Mouse (Mus musculus): ENCODE results near the gene Ankrd23.
A peak's percentile ranks its signal among the peaks of the same experiment; 100 is the strongest.

The Ankrd23 gene

DNA sequence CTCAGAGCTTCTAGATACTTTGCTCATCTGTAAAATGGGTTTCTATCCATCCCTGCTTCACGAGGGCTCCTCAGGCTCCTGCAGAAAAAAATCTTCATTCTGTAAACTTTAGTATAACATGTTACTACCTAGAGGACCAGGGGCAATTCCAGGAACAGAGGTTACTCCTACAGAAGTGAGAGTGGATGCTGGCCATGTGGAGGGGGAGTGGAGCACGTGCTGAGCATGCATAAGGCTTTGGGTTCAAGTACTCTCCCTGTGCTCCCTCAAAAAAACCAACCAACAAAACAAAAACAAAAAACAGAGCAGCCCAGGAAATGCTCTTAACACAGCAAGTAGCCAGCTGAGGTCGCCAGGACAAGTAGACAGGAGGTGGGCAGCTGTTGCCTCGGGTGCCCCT lies 26.9 kb upstream of the Ankrd23 start:
- no peak for DNase-seq (ENCODE audit: low spot score in 2 of 2)

DNA sequence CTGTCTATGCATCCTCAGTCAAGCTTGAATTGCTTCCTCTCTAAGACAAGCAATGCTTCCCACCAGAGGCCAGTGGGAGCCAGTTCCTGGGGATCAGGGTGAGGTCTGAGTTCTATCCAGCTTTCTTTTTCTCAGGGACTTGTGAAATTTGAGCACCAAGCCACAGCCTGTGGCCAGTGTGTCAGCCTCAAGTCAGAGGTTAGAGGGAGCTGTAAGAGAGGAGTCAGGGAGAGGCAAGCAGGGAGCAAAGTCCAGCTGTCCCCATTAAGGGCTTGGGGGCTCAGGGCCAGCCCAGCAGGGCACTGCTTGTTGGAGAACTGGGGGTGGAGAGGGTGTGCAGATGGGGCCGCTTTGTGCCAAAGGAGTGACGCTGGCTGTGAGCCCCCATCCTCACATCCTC lies 26.5 kb upstream of the Ankrd23 start:
- DNase-seq (ENCODE audit: low spot score in 2 of 2) = no peak

DNA sequence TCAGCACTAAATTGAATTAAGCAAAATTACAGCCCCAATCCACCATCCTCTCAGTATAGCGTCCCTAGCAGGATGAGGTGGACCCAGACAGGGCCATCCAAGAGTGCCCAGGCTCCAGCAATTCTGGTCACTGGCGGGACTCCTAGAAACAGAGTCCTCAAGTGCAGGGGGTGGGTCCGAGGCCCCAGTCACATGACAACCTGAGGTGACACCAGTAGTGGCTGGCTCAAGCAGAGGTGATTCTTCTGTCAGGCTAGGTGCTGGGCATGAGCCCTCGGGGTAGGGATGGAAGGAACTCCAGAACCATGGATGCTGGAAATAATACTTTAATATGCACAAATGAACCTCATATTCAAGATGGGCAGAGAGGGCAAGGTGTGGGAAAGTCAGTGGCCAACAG lies 25.7 kb upstream of the Ankrd23 start:
- no peak for DNase-seq (ENCODE audit: low spot score in 2 of 2)

DNA sequence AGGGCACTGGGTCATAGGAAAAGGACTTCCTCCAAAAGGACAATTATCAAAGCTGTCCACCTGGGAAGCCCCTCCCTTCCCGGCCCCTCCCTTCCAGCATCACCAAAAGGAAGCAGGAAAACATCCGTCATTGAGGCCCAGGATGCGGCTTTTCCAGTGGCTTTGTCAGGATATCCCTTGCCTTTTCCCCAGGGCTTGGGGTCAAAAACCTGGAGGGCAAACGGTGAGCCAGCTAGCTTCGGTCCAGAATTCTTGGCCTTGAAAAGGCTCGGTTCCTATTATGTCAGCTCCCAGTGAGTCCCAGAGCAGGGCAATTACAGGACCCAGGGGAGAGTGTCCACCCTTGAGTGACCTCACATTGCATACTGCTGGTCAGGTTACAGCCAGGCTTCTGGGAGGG lies 24.2 kb upstream of the Ankrd23 start:
- DNase-seq (ENCODE audit: low spot score in 2 of 2) = no peak

DNA sequence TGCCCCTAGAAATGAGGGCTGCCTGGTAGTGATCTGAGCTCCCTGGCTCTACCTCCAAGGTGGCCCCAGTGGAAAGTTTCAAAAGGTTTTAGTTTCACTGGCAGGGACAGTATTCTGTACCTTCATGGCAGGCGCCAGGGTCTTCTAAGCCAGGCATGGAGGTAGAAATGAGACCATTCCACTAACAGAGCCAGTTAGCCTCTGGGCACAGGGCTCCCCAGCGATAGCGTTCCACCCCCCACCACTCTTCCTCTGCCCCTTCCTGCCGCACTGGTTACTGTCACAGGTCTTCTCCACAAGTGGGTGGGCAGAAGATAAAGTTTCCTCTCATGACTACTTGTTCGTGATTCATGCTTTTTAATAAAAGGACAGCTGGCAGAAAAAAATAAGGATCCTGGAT lies 23.2 kb upstream of the Ankrd23 start:
- no peak for DNase-seq (ENCODE audit: low spot score in 2 of 2)

DNA sequence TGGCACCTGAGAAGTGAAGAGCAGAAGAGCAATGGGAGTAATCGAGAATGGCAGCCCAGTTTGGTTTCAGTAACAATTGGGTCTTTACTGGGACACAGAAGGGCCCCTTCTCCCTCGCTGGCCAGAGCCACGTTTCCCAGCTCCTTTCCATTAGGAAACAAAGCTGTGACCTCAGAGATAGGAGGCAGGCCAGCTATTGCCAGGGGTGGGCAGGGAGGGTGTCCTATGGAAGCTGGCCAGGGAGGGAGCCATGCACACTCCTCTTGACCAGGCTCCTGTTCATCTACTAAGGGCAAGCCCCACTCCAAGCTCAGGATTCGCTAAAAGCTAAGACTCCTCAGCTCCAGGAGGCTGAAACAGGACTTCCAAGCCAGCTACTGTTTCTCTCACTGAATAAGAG lies 22.6 kb upstream of the Ankrd23 start:
- DNase-seq (ENCODE audit: low spot score in 2 of 2) = no peak

DNA sequence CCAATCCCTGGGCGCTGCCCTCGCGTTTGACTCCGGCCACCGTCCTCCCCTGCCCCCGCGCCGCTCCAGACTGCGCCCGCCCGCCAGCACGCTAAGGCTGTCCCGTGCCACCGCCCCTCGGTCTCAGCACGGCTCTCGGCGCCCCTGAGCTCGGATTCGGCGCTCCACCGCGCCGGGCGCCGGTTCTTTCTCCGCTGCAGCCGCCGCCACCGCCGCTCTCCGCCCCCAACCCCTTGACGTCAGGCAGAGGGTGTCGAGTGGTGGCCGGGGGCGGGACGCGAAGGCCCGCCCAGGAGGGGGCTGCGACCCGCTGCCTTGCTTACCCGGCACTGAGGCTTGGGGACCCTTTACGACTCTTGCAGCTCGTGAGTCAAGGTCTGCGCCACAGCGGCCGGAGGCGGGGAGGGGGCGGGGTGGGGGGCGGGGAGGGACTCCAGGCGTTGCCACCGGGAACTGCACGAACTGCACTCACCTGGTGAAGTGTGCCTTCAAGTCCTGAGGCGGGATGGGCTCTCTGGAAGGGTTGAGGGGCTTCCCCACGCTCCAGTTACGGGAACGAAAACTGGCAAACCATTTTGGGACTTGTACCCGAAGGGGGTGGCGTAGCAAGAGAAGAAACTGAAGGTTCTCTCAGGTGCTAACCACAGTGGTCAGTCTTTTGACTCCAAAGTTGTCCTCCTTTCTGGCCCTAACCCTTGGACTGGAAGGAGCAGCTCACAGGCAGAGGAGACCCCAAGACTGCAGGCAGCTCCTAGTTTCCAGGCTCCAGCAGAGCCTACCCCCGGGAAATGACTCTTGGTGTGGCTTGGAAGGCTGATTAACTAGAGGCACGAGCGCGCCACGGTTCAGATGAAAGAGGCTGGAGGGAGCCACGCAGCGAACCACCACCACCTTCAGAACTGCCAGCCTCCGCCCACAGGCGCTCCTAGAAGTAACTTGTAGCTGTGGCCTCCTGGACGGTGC lies 21.6 kb upstream of the Ankrd23 start, which contains the start of gene Sema4c:
Gene Sema4c (minus strand): TSS at position 319 of the 963 bp plus-strand sequence.
- peak; percentile 75 to 77 for DNase-seq (ENCODE audit: low spot score in 2 of 2)

DNA sequence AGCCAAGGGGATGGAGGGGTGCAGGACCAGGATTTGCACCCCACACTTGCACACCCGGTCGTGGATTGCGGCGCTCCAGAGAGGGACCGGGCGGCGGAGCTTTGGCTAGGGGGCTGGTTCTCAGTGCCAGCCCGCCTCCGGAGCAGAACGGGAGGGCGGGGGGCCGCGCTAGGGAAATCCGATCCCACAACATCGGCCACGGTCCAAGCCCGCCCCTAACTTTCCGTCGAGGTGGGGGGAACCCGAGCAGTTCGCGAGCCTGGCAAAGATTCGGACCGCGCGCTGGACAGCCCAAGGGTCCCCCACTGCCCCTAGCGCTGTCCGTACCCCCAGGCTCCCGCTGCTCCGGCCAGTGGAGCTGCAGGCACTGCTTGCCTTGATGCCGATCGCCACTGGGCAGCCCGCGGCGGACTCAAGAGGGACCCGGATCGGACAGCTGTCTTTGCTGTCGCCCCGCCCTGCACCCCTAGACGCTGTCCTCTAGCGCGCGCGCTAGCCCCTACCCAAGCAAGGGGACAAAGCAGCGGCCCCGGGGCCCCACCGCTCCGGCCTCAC lies 20.9 kb upstream of the Ankrd23 start:
- peak; percentile 91 for DNase-seq (ENCODE audit: low spot score in 2 of 2)

DNA sequence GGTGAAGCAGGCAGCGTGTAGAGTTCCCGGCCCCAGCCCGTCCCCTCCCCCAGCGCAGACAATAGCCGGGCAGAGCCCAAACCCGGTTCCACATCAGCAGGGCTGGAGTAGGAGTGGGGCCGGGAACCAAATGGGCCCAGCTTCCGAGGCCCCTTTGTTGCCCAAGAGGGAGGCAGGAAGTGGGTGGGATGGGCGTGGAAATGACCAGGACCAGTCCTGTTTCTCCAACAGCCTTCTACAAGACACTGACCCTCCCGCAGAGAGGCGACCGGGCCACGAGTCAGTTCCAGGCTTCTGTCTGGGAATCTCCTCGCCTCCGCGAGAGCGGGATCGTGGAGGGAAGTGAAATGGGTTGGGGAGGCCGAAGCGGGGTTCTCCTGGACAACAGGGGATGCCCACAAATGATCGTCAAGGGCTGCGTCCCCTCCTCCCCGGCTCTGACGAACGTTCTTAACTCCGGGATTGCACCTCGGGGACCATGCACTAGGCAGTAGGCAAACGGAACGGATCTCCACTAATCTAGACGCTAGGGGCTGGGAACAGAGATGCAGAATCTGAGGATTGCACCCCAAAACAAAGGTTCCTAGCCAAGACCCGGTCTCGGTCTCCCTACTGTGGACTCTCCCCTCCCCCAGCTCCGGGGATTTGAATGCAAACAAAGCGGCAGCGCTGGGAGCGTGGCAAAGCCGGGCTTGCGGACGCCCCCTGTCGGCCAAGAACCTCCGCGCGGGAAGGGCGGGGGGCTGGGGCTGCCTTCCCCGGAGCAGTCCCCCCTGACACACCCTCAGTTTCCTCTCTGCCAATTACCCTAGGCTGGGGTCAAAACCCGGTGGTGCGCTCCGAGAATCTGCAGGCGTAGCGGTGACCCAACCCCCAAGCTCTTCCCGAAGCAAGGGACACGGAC lies 20.1 kb upstream of the Ankrd23 start:
- peak; percentile 92 to 97 for DNase-seq (ENCODE audit: low spot score in 2 of 2)

DNA sequence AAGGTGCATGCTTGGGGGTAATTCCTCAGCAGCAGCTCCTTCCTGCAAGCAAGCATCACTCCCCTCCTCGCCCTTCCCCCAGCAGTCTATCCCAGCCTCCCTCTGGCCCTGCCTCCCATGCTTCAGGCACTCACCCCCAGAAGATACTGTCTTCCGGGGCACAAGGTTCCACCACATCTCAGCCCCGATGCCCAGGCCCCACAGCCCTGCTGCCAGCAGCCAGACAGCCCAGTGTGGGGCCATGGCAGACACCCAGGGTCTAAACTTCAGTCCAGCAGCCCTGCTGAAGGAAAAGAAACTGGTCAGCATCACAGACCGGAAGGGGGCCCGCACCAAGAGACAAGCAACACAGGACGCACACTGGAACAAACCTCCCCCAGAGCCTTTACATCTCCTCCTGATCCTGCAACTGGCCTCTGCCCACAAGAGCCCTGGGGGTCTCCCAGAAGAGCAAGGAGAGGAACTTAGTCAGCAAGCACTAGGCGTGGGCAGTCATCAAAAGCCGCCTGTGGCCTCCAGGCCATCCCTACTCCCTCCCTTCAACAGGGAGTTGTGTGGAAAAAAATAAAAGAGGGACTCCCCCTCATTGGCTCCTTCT lies 19.2 kb upstream of the Ankrd23 start:
- DNase-seq (ENCODE audit: low spot score in 2 of 2) = no peak

DNA sequence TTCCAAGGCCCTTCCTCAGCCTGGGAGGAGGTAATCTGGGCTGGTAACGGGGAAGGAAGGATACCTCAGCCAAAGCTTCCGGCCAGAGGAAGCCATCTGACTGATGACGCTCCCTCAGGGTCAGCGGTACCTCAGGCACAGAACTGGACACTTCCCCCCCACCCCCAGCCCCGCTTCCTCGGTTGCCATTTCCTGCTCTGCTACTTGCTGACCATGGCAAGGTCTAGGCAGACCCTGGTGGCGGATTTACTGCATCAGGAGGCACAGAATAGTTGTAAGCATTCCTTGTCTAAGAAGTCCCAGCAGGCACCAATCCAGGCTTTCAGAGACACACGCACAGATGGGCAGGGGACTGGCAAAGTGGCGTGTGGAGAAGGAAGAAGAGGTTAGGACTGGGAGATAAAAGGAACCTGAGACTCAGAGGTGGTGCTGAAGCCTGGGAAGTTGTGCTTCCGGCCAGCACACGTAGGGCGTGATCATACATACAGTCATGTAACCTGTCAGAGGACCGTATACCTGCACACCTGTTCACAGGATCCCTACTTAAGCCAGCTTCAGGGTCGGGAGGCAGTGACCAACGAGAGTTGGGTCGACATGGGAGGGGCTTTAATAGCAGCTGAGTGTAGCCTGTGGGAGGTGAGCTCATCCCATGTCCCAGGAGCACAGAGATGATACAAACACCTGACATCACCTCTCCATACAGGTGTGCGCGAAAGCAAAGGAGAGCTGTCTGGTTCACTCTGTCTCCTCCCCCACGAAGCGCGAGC lies 18.1 kb upstream of the Ankrd23 start:
- DNase-seq (ENCODE audit: low spot score in 2 of 2) = no peak

DNA sequence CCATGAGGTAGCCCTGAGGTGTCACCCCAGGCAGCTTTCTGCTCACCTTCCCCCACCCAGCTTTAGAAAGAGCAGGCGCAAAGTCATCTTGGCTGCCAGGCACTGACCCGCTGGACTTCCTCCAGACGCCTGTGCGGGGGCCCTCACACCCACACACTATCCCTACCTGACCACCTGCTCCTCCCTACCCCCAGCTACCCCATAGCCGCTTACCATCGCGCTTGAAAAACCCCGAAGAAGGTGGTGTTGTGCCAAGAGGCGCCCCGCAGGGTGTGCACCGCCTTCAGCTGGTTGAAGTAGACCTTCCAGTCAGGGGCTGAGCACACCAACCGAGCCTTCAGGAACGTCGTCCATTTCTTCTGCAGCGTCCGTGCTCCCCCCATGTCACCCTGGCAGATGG lies 15.8 kb upstream of the Ankrd23 start:
- DNase-seq (ENCODE audit: low spot score in 2 of 2) = no peak

DNA sequence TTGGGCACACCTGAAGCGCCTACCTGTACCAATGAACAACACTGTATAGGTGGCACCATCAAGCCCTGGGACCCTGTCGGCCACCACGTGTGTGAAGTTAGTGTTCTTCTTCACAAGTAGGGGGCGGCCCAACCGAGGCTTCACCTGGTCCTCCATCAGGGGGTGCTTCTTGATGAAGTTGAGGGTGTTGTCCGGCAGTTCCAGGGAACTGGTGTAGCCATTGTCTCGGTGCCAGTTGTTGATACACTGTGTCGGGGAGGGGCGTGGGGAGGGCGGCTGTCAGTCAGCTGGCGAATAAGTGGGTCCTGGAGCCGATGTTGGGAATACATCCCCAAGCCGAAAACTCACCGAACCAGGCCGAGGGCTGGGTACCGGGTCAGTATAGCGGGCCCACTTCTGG lies 15.2 kb upstream of the Ankrd23 start:
- DNase-seq (ENCODE audit: low spot score in 2 of 2) = no peak

DNA sequence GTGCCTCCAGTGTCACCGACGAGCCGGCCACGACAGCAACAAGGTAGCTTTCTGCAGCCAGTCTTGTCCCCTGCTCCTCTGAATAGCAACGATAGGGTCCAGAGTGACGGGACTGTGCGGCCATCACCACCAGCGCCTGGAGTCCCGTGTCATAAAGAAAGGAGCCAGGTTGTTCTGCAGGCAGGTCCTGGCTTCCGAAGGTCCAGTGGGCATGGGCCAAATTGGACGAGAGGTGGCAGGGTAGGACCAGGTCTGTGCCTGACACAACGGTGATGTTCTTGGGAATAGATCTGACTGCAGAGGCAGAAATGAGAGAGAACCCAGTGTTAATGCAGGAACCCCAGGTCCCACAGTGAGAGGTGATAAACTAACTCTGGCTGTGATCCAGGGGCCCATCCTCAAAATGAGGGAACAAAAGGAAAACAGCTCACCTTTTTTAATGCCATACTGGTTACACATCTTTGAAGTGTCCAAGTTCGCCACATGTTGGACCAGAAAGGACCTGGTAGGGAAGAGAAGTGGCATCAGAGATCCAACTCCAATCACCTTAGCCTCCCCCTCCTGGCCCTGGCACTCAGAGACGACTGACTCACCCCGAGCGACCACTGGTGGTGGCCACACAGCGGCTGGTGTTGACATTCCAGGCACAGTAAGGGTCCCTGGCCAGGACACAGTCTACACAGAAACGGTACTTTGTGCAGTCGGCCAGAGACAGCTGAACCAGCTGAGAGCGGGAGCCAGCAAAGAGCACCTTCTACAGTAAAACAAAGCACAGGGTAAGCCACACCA lies 13.6 kb upstream of the Ankrd23 start:
- no peak for DNase-seq (ENCODE audit: low spot score in 2 of 2)

DNA sequence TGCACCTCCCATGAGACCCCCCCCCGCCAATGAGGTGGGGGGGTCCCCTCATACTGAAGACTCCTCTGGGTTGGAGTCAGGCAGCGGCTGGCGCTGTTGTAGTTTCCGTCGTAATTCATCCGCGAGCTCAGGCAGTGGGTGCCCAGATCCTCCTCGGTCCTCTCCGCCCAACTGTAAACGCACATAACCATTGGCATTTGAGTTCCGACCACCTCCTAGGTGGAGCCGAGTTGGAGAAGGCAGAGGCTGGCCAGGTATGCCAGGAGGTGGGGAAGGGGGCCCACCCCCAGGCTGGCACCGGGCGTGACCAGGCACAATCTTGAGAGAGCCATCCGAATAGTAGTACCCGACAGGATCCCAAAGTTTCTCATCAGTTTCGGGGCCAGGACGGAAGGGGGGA lies 12.8 kb upstream of the Ankrd23 start:
- DNase-seq (ENCODE audit: low spot score in 2 of 2) = no peak

DNA sequence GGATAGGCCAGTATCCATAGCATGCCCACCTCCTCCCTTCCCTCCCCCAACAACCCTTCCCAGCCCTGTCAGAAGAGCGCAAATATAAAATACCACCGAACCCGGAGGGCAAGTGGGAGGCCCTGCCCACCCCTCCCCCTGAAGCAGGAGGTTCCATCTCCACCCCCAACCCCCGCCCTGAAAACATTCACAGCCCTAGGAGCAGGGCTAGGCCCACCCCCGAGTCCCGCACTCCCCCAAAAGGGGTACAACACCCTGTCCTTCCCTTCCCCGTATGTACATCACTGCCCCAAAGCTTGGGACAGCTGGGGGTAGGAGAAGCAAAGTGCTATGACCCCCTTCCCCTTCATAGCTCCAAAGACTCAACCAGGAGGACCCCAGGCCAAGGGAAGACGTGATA lies 12.1 kb upstream of the Ankrd23 start:
- DNase-seq (ENCODE audit: low spot score in 2 of 2) = no peak

DNA sequence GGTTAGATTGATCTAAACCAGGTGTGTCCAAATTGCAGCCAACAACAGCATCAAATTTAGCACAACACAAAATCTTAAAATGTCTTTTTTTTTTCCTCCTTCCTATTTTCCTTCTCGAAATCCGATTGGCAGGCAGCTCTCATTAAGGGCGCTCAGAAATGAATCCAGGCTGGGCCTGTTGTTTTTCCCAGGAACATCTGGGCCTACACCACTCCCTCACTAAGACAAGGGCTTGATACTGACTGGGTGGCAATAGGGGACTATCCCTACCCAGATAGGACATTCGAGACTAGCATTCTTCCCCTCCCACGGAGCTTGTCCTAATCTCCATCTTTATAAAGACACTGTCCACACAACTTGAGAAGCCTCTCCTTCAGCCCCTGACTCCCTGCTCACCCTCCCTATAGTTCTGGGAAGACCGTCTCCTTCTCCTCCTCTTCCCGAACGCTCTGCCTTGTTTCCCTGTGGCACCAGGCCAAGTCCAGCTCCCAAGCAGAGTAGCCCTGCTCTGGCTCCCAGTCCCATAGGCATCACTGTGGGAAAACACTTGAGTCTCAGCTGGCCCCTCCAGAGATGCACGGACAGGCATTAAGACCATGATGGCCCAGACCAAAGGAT lies 11.4 kb upstream of the Ankrd23 start:
- peak in 1 of 2 experiments; percentile 69 for DNase-seq (ENCODE audit: low spot score in 2 of 2)

DNA sequence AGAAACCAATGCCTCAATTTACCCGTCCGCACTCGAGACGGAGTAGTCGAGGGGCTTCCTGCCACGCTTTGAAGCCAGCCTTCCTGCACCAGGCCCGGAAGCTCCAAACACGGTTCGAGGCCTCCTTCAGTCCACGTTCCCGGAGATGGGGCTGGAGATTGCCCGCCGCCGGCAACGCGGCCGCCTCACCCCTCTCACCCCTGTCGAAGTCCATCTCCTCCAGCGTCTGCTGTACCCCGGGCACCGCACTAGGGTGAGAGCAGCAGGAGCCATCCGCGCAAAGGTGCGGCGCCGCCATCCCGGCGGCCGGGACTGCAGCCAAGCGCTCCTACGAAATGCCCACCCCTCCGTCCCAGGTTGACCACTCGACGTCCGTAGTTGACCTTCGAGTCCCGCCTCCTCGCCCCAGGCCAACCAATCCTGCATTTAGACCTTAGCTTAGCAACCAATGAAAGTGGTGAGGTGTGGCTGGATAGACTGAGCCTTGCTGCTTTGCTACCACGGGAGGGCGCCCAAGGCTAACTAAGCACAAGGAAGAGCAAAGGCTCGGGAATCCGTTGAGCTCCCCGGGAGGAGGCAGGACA lies 10.3 kb upstream of the Ankrd23 start, which contains the start of gene Ankrd39:
Gene Ankrd39 (minus strand): TSS at position 558 of the 584 bp plus-strand sequence.
- DNase-seq (ENCODE audit: low spot score in 2 of 2) = peak; percentile 97
